Mouse (Mus musculus): ENCODE measurements around the gene Dnpep.
A peak's percentile ranks its signal among the peaks of the same experiment; 100 is the strongest.

Dnpep gene

DNA sequence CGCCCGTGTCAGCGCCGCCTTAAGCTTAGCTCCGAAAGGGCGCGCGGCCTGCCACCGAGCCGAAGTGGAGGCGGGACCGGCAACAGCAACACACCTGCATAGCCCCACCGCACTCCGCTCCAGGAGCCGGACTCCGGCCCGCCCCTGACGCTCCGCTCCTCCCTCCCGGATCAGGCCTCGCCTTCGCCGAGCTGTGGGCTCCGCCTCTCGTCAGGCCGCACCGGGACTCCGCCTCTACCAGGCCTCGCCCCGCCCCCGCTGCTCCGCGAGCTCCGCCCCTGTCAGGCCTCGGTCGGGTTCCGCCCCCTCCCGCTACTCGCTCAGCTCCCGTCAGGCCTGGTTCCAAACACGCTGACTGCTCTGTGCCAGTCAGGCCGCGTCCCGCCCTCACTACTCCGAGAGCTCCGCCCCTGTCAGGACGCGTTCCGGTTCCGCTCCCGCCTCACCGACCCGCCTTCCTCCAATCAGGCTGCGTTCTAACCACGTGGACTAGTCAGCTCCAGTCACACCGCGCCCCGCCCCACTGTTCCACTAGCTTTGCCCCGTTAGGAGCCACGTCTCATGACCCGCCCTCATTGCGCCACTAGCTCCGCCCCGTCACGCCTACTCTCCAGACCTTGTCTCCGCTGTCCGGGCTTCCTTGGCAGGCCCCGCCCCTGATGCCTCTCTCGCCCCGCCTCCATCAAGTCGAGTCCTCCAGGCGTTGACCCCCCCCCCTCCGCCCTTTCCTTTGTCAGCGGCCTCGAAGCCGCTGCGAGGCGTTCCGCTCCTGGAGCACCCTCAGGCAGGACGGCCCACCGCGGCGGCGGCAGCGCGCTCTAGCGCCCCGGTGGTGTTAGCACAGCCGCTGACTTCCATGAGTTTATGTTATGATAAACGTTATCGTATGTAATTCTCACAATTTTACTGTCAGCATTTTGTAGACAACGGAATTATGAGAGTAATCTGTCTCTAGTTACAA is at the start of gene Dnpep:
Dnpep (minus strand) TSS at position 750 of the 961 bp plus-strand sequence.
- peak; percentile 100 for DNase-seq (ENCODE audit: low spot score)

DNA sequence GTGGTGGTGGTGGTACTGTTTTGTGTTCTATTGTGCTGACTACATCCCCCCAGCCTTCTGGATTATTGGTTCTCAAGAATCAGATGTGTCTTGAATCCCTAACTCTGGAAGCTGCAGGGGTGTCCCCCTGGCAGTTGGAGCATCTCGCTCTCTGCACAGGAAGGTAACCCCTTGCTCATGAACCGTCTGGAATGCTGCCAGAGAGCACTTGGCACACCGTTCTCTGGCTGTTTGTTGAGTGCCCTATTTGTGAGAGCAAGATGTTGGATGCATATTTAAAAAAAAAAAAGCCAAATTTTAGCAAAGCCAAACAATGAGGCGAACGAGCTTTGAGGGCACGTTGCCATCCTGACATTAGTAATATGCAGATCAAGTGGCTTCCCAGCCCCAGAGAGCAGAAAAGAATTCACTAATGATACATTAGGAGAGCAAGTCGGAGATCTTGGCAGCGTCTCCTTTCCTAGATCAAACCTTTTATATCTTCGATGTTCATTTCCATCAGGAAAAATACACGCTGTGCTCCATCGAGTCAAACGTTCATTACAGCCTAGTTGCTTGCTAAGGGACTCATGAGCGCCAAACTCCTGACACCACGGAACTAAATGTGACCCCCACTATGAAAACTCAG is 47.8 kb upstream of the Dnpep start:
- no peak for DNase-seq (ENCODE audit: low spot score)

DNA sequence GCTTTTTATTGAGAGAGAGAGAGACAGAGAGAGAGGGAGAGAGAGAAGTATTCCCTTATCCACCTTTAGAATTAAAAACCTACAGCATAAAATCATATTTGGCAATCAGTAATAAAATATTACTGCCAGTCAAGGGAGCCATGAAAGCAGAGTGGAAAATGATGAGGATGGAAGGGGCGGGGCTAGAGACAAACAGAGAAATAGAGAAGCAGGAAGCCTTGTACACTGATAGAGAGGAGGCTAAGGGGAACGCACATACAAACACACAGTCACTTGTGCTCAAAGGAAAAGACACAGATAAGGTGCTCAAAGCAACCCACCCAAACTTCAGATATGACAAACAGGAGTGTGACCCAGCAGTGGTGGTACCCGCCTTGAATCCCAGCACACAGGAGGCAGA is 46.1 kb upstream of the Dnpep start:
- DNase-seq (ENCODE audit: low spot score): no peak

- no peak for DNase-seq (ENCODE audit: low spot score)
These were observed 44.0 kb upstream of the Dnpep start for GRCm38 (mm10) chr1:75361750-75362149.

DNA sequence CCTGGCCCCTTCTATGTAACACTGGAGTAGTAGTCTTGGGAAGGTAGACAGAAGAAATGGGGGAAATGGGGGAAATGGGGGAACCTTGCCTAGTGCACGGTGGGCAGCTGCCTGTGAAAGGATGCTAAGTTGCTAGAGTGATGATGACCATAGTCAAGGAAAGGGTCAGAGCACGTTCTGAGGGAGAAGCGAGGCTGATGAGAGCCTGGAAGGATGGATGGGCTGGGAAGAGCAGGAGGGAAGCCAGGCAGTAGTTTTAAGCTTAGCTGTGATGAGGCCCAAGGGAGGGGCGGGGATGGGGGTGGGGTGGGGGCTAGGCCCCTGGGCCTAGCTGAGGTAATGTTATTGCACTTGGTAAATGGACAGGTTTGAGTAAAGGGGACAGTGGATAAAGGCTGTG is 43.3 kb upstream of the Dnpep start:
- DNase-seq (ENCODE audit: low spot score): no peak

- peak; percentile 43 for DNase-seq (ENCODE audit: low spot score)
These were observed 42.6 kb upstream of the Dnpep start, which contains the start of gene Des for GRCm38 (mm10) chr1:75360112-75361031. Gene Des (plus strand): TSS chr1:75360329.

- DNase-seq (ENCODE audit: low spot score): no peak
These were observed 41.6 kb upstream of the Dnpep start for GRCm38 (mm10) chr1:75359346-75359745.

GRCm38 (mm10) chr1:75358009-75358408 is 40.2 kb upstream of the Dnpep start:
- no peak for DNase-seq (ENCODE audit: low spot score)

GRCm38 (mm10) chr1:75357261-75357660 is 39.5 kb upstream of the Dnpep start:
- DNase-seq (ENCODE audit: low spot score): no peak

- no peak for DNase-seq (ENCODE audit: low spot score)
These were observed 31.5 kb upstream of the Dnpep start for GRCm38 (mm10) chr1:75349275-75349674.

- no peak for DNase-seq (ENCODE audit: low spot score)
These were observed 29.5 kb upstream of the Dnpep start for GRCm38 (mm10) chr1:75347279-75347678.

- peak; percentile 50 for DNase-seq (ENCODE audit: low spot score)
These were observed 27.5 kb upstream of the Dnpep start for GRCm38 (mm10) chr1:75345036-75345935.

- DNase-seq (ENCODE audit: low spot score): peak; percentile 83
These were observed 26.7 kb upstream of the Dnpep start for GRCm38 (mm10) chr1:75344291-75345035.

DNA sequence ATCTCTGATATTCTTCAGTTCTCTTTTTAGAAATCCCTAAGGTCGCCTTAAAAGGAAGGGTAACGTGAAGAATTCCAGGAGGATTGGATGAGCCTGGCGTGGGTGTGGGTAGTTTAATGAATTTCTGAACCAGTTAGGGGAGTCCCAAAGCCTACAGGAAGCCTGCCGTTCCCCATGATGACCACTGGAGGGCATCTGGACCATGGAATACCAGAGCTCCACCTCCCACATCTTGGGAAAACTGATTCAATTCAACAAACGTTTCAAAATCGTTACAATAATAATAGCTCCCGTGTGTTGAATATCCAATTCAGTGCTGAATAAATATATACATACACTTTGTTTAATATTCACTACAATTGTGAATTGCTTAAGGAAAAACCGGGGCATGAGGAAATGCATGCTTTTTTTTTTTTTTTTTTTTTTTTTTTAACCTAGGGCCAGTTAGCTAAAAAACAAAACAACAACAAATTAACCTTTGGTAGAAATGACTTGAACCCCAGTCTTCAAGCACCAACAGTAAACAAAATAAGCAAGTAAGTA is 25.2 kb upstream of the Dnpep start:
- DNase-seq (ENCODE audit: low spot score): peak; percentile 95

DNA sequence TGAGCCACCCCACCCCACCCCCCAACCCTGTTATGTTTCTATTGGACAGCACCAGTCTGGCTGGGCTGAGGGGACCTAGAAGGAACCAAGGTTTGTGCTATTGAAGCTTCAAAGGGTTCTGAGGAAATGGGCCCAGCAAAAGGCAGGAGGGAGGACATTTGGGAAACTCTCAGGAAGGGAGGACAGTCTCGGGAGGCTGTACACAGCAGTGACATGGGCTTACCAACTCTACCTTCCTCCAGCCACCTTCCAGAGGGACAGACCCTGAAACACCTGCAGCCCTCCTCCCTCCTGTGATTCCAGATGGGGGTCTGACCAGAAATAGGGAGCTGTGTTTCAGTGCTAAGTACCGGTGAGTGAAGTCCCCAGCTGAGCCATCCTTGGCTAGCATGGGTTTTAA is 22.7 kb upstream of the Dnpep start:
- DNase-seq (ENCODE audit: low spot score): no peak

DNA sequence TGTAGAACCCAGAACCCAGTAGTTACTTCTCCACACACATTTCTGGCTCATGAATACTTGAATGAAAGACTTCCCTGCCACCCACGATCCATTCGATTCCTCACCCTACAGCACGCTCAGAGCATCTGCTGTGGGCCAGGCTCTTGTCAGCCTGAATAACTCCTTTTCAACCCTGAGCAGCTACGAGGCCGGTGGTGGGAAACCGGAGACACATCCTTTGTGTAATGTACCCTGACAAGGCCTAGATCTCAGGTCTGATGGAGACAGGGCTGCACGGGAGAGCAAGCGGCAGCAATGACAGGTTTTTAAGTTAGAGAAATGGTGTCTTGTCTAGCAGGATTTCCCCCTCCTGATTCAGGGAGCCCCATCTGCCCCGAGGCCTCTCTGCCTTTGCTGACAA is 21.5 kb upstream of the Dnpep start:
- peak; percentile 47 for DNase-seq (ENCODE audit: low spot score)

GRCm38 (mm10) chr1:75338091-75338694 is 20.4 kb upstream of the Dnpep start:
- DNase-seq (ENCODE audit: low spot score): peak; percentile 55

DNA sequence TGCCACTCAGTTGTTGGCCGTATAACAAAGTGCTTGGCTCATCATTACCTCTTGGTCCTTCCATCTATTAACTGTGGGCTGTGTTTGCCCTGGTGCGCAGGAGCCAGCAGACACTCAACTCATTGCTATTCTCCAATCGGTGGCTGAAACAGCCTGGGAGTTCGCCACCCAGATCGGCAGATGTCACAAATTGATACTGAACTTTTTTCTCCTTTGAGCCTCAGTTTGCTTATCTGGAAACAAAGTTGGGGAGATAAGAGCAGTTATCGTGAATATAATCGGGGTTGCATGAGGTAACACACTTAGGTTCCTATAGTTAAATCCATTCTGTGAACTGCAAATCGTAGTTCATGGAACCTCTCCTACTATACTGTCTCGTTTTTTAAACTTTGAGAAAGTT is 19.3 kb upstream of the Dnpep start:
- no peak for DNase-seq (ENCODE audit: low spot score)

GRCm38 (mm10) chr1:75336461-75336860 is 18.7 kb upstream of the Dnpep start:
- DNase-seq (ENCODE audit: low spot score): no peak

- DNase-seq (ENCODE audit: low spot score): no peak
These were observed 13.5 kb upstream of the Dnpep start for GRCm38 (mm10) chr1:75331271-75331670.

Data from embryo, embryonic 10.5 days (tissue).